Mouse (Mus musculus) bone marrow macrophage, adult 2 months (primary cell): ENCODE data around the gene Acsf2.

Experiments
- CTCF ChIP-seq: IDR thresholded peaks from 2 replicates; pipeline ENCODE4 v1.5.1; 2012; ENCODE audit warnings: low read depth, mild to moderate bottlenecking, low read length, moderate library complexity
- POLR2A ChIP-seq: IDR thresholded peaks from 2 replicates; pipeline ENCODE4 v1.6.1; 2012; ENCODE audit warnings: mild to moderate bottlenecking, low read depth, low read length, borderline replicate concordance

DNA sequence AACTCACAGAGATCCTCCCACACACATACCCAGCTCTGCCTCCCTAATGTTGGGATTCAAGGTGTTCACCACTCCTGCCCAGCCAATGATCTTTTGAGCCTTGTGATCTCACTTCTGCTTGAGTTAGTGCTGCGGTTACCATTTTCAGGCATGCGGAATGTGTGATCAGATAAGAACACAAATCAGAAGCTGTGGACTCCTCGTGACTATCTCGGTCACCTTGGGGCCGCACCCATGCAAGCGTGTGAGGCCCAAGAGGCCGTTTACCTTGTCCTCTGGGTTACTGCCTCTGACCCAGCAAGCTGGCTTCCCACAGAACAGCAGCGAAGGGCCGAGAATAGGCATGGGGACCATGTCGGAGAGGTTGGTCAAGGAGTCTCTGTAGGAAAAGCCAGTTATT, 92.7 kb downstream of the Acsf2 start:
- TF ChIP-seq CTCF (no peak), POLR2A (no peak)
